Mouse (Mus musculus): ENCODE measurements around the gene Atp6v0b. TPM values are rescaled to one million over a fixed set of nuclear protein-coding genes. Genes with fewer than 3 reads are reported as not detected.

Atp6v0b gene
- polyA plus RNA-seq, 1 experiment = 102 TPM

- Histone ChIP-seq H3K27ac (ENCODE audit: insufficient read depth, low read length) (no peak overlapping the region), H3K9ac (ENCODE audit: low read depth, poor library complexity, severe bottlenecking) (peak overlapping the region; percentile 59), H3K4me3 (ENCODE audit: low read depth, low read length) (peak overlapping the region; percentile 99), H3K4me1 (ENCODE audit: control insufficient read depth, insufficient read depth, low read length) (peaks cover 2% of the 10 kb centered on the region), H3K9me3 (replicated peaks; ENCODE audit: control insufficient read depth, insufficient read depth, low read length, poor library complexity, severe bottlenecking) (no peaks in the 10 kb centered on the region), H3K27me3 (ENCODE audit: control insufficient read depth, insufficient read depth, low read length, poor library complexity, severe bottlenecking) (no peaks in the 10 kb centered on the region), H3K36me3 (ENCODE audit: control insufficient read depth, insufficient read depth, low read length, poor library complexity, severe bottlenecking) (no peaks in the 10 kb centered on the region; the same call in 1 of the 2 replicates)
- TF ChIP-seq CTCF (IDR thresholded peaks at IDR 0.05; ENCODE audit: low read depth, low read length) (no peak), POLR2A (IDR thresholded peaks at IDR 0.05; ENCODE audit: insufficient read depth, low read length) (no peak), EP300 (IDR thresholded peaks at IDR 0.05; ENCODE audit: insufficient read depth, low read depth, low read length) (no peak)
These were observed 26.9 kb upstream of the Atp6v0b start for GRCm38 (mm10) chr4:117914031-117914430.

- no peak for TF ChIP-seq CTCF (IDR thresholded peaks at IDR 0.05; ENCODE audit: low read depth, low read length)
- no peak for TF ChIP-seq POLR2A (IDR thresholded peaks at IDR 0.05; ENCODE audit: insufficient read depth, low read length)
- Histone ChIP-seq H3K9me3 (replicated peaks; ENCODE audit: control insufficient read depth, insufficient read depth, low read length, poor library complexity, severe bottlenecking) (no peaks in the 10 kb centered on the region), H3K27me3 (ENCODE audit: control insufficient read depth, insufficient read depth, low read length, poor library complexity, severe bottlenecking) (no peaks in the 10 kb centered on the region), H3K9ac (ENCODE audit: low read depth, poor library complexity, severe bottlenecking) (no peak overlapping the region), H3K4me1 (ENCODE audit: control insufficient read depth, insufficient read depth, low read length) (peaks cover 2% of the 10 kb centered on the region), H3K4me3 (ENCODE audit: low read depth, low read length) (no peak overlapping the region; the same call in 1 of the 2 replicates), H3K27ac (ENCODE audit: insufficient read depth, low read length) (no peak overlapping the region), H3K36me3 (ENCODE audit: control insufficient read depth, insufficient read depth, low read length, poor library complexity, severe bottlenecking) (no peaks in the 10 kb centered on the region; the same call in 1 of the 2 replicates)
These were observed 26.3 kb upstream of the Atp6v0b start for GRCm38 (mm10) chr4:117913421-117913820.

- Histone ChIP-seq H3K27me3 (ENCODE audit: control insufficient read depth, insufficient read depth, low read length, poor library complexity, severe bottlenecking) (no peaks in the 10 kb centered on the region), H3K4me1 (ENCODE audit: control insufficient read depth, insufficient read depth, low read length) (peaks cover 2% of the 10 kb centered on the region), H3K4me3 (ENCODE audit: low read depth, low read length) (no peak overlapping the region)
These were observed 25.6 kb upstream of the Atp6v0b start for GRCm38 (mm10) chr4:117912685-117913273.

GRCm38 (mm10) chr4:117912131-117912561 lies 25.0 kb upstream of the Atp6v0b start:
- no peak overlapping the region for H3K9ac ChIP-seq (ENCODE audit: low read depth, poor library complexity, severe bottlenecking)
- H3K27ac ChIP-seq (ENCODE audit: insufficient read depth, low read length) = no peak overlapping the region
- H3K4me3 ChIP-seq (ENCODE audit: low read depth, low read length) = no peak overlapping the region
- H3K27me3 ChIP-seq (ENCODE audit: control insufficient read depth, insufficient read depth, low read length, poor library complexity, severe bottlenecking) = no peaks in the 10 kb centered on the region
- H3K4me1 ChIP-seq (ENCODE audit: control insufficient read depth, insufficient read depth, low read length) = peaks cover 2% of the 10 kb centered on the region
- TF ChIP-seq POLR2A (IDR thresholded peaks at IDR 0.05; ENCODE audit: insufficient read depth, low read length) (no peak), CTCF (IDR thresholded peaks at IDR 0.05; ENCODE audit: low read depth, low read length) (no peak), EP300 (IDR thresholded peaks at IDR 0.05; ENCODE audit: insufficient read depth, low read depth, low read length) (no peak)
- no peaks in the 10 kb centered on the region; the same call in 1 of the 2 replicates for H3K36me3 ChIP-seq (ENCODE audit: control insufficient read depth, insufficient read depth, low read length, poor library complexity, severe bottlenecking)
- H3K9me3 ChIP-seq (replicated peaks; ENCODE audit: control insufficient read depth, insufficient read depth, low read length, poor library complexity, severe bottlenecking) = no peaks in the 10 kb centered on the region

More at GRCm38 (mm10) chr4:117912685-117913273, 25.6 kb upstream of the Atp6v0b start:
- no peak overlapping the region for H3K9ac ChIP-seq (ENCODE audit: low read depth, poor library complexity, severe bottlenecking)
- TF ChIP-seq CTCF (IDR thresholded peaks at IDR 0.05; ENCODE audit: low read depth, low read length) = no peak
- no peaks in the 10 kb centered on the region for H3K9me3 ChIP-seq (replicated peaks; ENCODE audit: control insufficient read depth, insufficient read depth, low read length, poor library complexity, severe bottlenecking)
- H3K27ac ChIP-seq (ENCODE audit: insufficient read depth, low read length) = no peak overlapping the region
- no peaks in the 10 kb centered on the region; the same call in 1 of the 2 replicates for H3K36me3 ChIP-seq (ENCODE audit: control insufficient read depth, insufficient read depth, low read length, poor library complexity, severe bottlenecking)

- Histone ChIP-seq H3K27me3 (ENCODE audit: control insufficient read depth, insufficient read depth, low read length, poor library complexity, severe bottlenecking) (no peaks in the 10 kb centered on the region), H3K4me1 (ENCODE audit: control insufficient read depth, insufficient read depth, low read length) (peaks cover 2% of the 10 kb centered on the region), H3K27ac (ENCODE audit: insufficient read depth, low read length) (no peak overlapping the region), H3K4me3 (ENCODE audit: low read depth, low read length) (no peak overlapping the region), H3K9me3 (replicated peaks; ENCODE audit: control insufficient read depth, insufficient read depth, low read length, poor library complexity, severe bottlenecking) (no peaks in the 10 kb centered on the region), H3K36me3 (ENCODE audit: control insufficient read depth, insufficient read depth, low read length, poor library complexity, severe bottlenecking) (no peaks in the 10 kb centered on the region; the same call in 1 of the 2 replicates), H3K9ac (ENCODE audit: low read depth, poor library complexity, severe bottlenecking) (no peak overlapping the region)
- TF ChIP-seq CTCF (IDR thresholded peaks at IDR 0.05; ENCODE audit: low read depth, low read length) (no peak), EP300 (IDR thresholded peaks at IDR 0.05; ENCODE audit: insufficient read depth, low read depth, low read length) (no peak), POLR2A (IDR thresholded peaks at IDR 0.05; ENCODE audit: insufficient read depth, low read length) (no peak)
These were observed 21.8 kb upstream of the Atp6v0b start for GRCm38 (mm10) chr4:117908834-117909453.

GRCm38 (mm10) chr4:117906196-117906595 lies 19.1 kb upstream of the Atp6v0b start:
- Histone ChIP-seq H3K4me3 (ENCODE audit: low read depth, low read length) (no peak overlapping the region), H3K9ac (ENCODE audit: low read depth, poor library complexity, severe bottlenecking) (no peak overlapping the region), H3K4me1 (ENCODE audit: control insufficient read depth, insufficient read depth, low read length) (no peaks in the 10 kb centered on the region), H3K9me3 (replicated peaks; ENCODE audit: control insufficient read depth, insufficient read depth, low read length, poor library complexity, severe bottlenecking) (no peaks in the 10 kb centered on the region), H3K27me3 (ENCODE audit: control insufficient read depth, insufficient read depth, low read length, poor library complexity, severe bottlenecking) (no peaks in the 10 kb centered on the region), H3K27ac (ENCODE audit: insufficient read depth, low read length) (no peak overlapping the region), H3K36me3 (ENCODE audit: control insufficient read depth, insufficient read depth, low read length, poor library complexity, severe bottlenecking) (peaks cover 8% of the 10 kb centered on the region)
- TF ChIP-seq EP300 (IDR thresholded peaks at IDR 0.05; ENCODE audit: insufficient read depth, low read depth, low read length) (no peak), POLR2A (IDR thresholded peaks at IDR 0.05; ENCODE audit: insufficient read depth, low read length) (no peak), CTCF (IDR thresholded peaks at IDR 0.05; ENCODE audit: low read depth, low read length) (no peak)
